Mouse (Mus musculus) liver, embryonic 14.5 days (tissue): Measurements from ENCODE around the gene Acvr1.

Source experiments
- CTCF ChIP-seq: IDR thresholded peaks from 2 replicates; pipeline ENCODE4 v1.5.1; 2016; ENCODE audit warnings: antibody characterized with exemption, low read depth, control low read depth
- EP300 ChIP-seq: IDR thresholded peaks from 2 replicates; pipeline ENCODE4 v1.6.1; 2016; ENCODE audit warnings: antibody characterized with exemption, low read depth

GRCm38 (mm10) chr2:58520727-58521126 is 46.2 kb downstream of the Acvr1 start:
- TF ChIP-seq CTCF: no peak
- no peak for TF ChIP-seq EP300
